Mouse (Mus musculus) midbrain, postnatal 0 days (tissue): ENCODE results near the gene Chd5. TPM values are rescaled to one million over a fixed set of nuclear protein-coding genes. Genes with fewer than 3 reads are reported as not detected.

Experiments used
- ATAC-seq: fragments of 200-750 bp; cut with Nextera tagmentation; 2 replicates; pipeline ENCODE4 v1.8.0; 2017; ENCODE audit warnings: moderate number of reproducible peaks, mild to moderate bottlenecking, moderate TSS enrichment, moderate library complexity; ENCODE audit not compliant: low FRiP score
- DNase-seq: peaks from one replicate; pipeline ENCODE4 v3.0.0-alpha.2; 2015; ENCODE audit warnings: low spot score
- H3K27ac ChIP-seq: fragments of 300-500 bp; sonication (generic); 2 replicates; pipeline ENCODE4 v1.5.1; 2014; ENCODE audit warnings: low read depth, mild to moderate bottlenecking, low read length, mixed read lengths
- H3K27me3 ChIP-seq: fragments of 300-500 bp; sonication (generic); 2 replicates; pipeline ENCODE4 v1.6.1; 2014; ENCODE audit warnings: low read length, control low read depth, mixed read lengths; ENCODE audit not compliant: insufficient read depth
- H3K36me3 ChIP-seq: fragments of 300-500 bp; sonication (generic); 2 replicates; pipeline ENCODE4 v1.6.1; 2014; ENCODE audit warnings: low read length, control low read depth, mixed read lengths; ENCODE audit not compliant: insufficient read depth
- H3K4me1 ChIP-seq: fragments of 300-500 bp; sonication (generic); 2 replicates; pipeline ENCODE4 v1.6.1; 2014; ENCODE audit warnings: mild to moderate bottlenecking, control low read depth, antibody characterized with exemption, low read length, mixed read lengths; ENCODE audit not compliant: insufficient read depth
- H3K4me2 ChIP-seq: fragments of 300-500 bp; sonication (generic); 2 replicates; pipeline ENCODE4 v1.6.1; 2014; ENCODE audit warnings: low read depth, mild to moderate bottlenecking, low read length, mixed read lengths; ENCODE audit not compliant: poor library complexity, severe bottlenecking
- H3K4me3 ChIP-seq: fragments of 300-500 bp; sonication (generic); 2 replicates; pipeline ENCODE4 v1.5.1; 2014; ENCODE audit warnings: low read depth, mild to moderate bottlenecking, low read length, moderate library complexity
- H3K9ac ChIP-seq: fragments of 300-500 bp; sonication (generic); replicated peaks from 2 replicates; pipeline ENCODE4 v1.6.1; 2014; ENCODE audit warnings: mild to moderate bottlenecking, low read length, moderate library complexity, mixed read lengths; ENCODE audit not compliant: poor library complexity, severe bottlenecking
- H3K9me3 ChIP-seq: fragments of 300-500 bp; sonication (generic); 2 replicates; pipeline ENCODE4 v1.6.1; 2016; ENCODE audit warnings: low read length, control low read depth
- CTCF ChIP-seq: IDR thresholded peaks from 2 replicates; pipeline ENCODE4 v1.5.1; 2016; ENCODE audit warnings: antibody characterized with exemption, mild to moderate bottlenecking
- WGBS: fragments of 180-500 bp; shearing (Covaris S2); extraction: QIAGEN DNeasy Blood & Tissue Kit; methylation state at CpG from one replicate; pipeline ENCODE4 v1.1.7; 2014; 5-methylcytosine and 5-hydroxymethylcytosine counted together
- polyA plus RNA-seq: library from polyadenylated mRNA; unstranded; fragments of >200 nt; fragmentation: Nextera tagmentation; extraction: Ambion mirVana; gene quantifications from 2 replicates; pipeline ENCODE4 v1.2.1, GENCODE M21; 2015
- total RNA-seq: library from RNA; depleted of rRNA; stranded (reverse); fragments of >200 nt; gene quantifications from 2 replicates; pipeline ENCODE4 v1.2.3, GENCODE M21; 2014

The Chd5 gene
- total and polyA plus RNA-seq, 2 experiments from 2014 or later, result 95.0 to 107 TPM

- H3K9ac ChIP-seq, result no peak overlapping the region
- no peak overlapping the region for H3K4me3 ChIP-seq
- 75% methylated on average over 6 of the region's 6 CpGs for WGBS
- no peaks in the 10 kb centered on the region for H3K9me3 ChIP-seq
- H3K4me2 ChIP-seq, result no peak overlapping the region
- ATAC-seq (no peak), DNase-seq (no peak)
- H3K27me3 ChIP-seq, result no peaks in the 10 kb centered on the region
- TF ChIP-seq CTCF, result peak; percentile 63
- H3K27ac ChIP-seq, result no peak overlapping the region
- peaks cover 4% of the 10 kb centered on the region for H3K4me1 ChIP-seq
- peaks cover 43% of the 10 kb centered on the region for H3K36me3 ChIP-seq
Observed at GRCm38 (mm10) chr4:152328691-152329090, 9.8 kb upstream of the Chd5 start.

- peak; percentile 65; the same call in 1 of the 2 replicates for ATAC-seq
- no peak overlapping the region for H3K27ac ChIP-seq
- DNase-seq, result peak; percentile 87
- no peaks in the 10 kb centered on the region for H3K27me3 ChIP-seq
- no peaks in the 10 kb centered on the region for H3K9me3 ChIP-seq
- TF ChIP-seq CTCF, result peak; percentile 100
- H3K4me2 ChIP-seq, result no peak overlapping the region
- H3K36me3 ChIP-seq, result peaks cover 46% of the 10 kb centered on the region
- H3K9ac ChIP-seq, result no peak overlapping the region
- 15% methylated on average over 2 of the region's 2 CpGs for WGBS
- H3K4me3 ChIP-seq, result no peak overlapping the region
- H3K4me1 ChIP-seq, result no peaks in the 10 kb centered on the region
Observed at GRCm38 (mm10) chr4:152332952-152333351, 5.5 kb upstream of the Chd5 start.

GRCm38 (mm10) chr4:152333587-152333986, 4.9 kb upstream of the Chd5 start:
- H3K9me3 ChIP-seq, result no peaks in the 10 kb centered on the region
- 89% methylated on average over 12 of the region's 12 CpGs for WGBS
- no peak for ATAC-seq
- H3K27me3 ChIP-seq, result no peaks in the 10 kb centered on the region
- peaks cover 46% of the 10 kb centered on the region for H3K36me3 ChIP-seq
- no peak for TF ChIP-seq CTCF
- no peaks in the 10 kb centered on the region for H3K4me1 ChIP-seq
- DNase-seq, result no peak
- H3K27ac ChIP-seq, result no peak overlapping the region
- no peak overlapping the region for H3K4me3 ChIP-seq
- H3K4me2 ChIP-seq, result no peak overlapping the region
- no peak overlapping the region for H3K9ac ChIP-seq

GRCm38 (mm10) chr4:152337772-152338171, 679 bp upstream of the Chd5 start:
- DNase-seq (no peak), ATAC-seq (no peak)
- 22% methylated on average over 6 of the region's 6 CpGs for WGBS
- H3K9me3 ChIP-seq, result no peaks in the 10 kb centered on the region
- peaks cover 10% of the 10 kb centered on the region; the same call in 1 of the 2 replicates for H3K36me3 ChIP-seq
- peaks cover 18% of the 10 kb centered on the region for H3K4me1 ChIP-seq
- TF ChIP-seq CTCF, result no peak
- no peaks in the 10 kb centered on the region for H3K27me3 ChIP-seq
- no peak overlapping the region for H3K9ac ChIP-seq
- peak overlapping the region; percentile 38; the same call in 1 of the 2 replicates for H3K27ac ChIP-seq
- no peak overlapping the region for H3K4me2 ChIP-seq
- H3K4me3 ChIP-seq, result no peak overlapping the region

- Histone ChIP-seq H3K9me3 (no peaks in the 10 kb centered on the region), H3K27me3 (no peaks in the 10 kb centered on the region), H3K9ac (peak overlapping the region; percentile 93), H3K36me3 (0 out of 2 replicates have a peak, but pooled peaks cover 2% of the 10 kb centered on the region), H3K4me1 (peaks cover 18% of the 10 kb centered on the region), H3K4me3 (peak overlapping the region; percentile 82), H3K27ac (peak overlapping the region; percentile 86), H3K4me2 (peak overlapping the region; percentile 95)
- DNase-seq (no peak), ATAC-seq (peak; percentile 17; the same call in 1 of the 2 replicates)
- WGBS, result 1% methylated on average over 16 of the region's 26 CpGs
- TF ChIP-seq CTCF, result no peak
Observed at GRCm38 (mm10) chr4:152339293-152339790, 891 bp downstream of the Chd5 start.

- Histone ChIP-seq H3K4me1 (peaks cover 21% of the 10 kb centered on the region), H3K4me3 (peak overlapping the region; percentile 15), H3K9ac (peak overlapping the region; percentile 93; the same call in 1 of the 2 replicates), H3K27ac (no peak overlapping the region), H3K4me2 (peak overlapping the region; percentile 95), H3K9me3 (no peaks in the 10 kb centered on the region), H3K27me3 (no peaks in the 10 kb centered on the region), H3K36me3 (no peaks in the 10 kb centered on the region)
- TF ChIP-seq CTCF, result no peak
- DNase-seq (no peak), ATAC-seq (no peak)
- 37% methylated on average over 15 of the region's 15 CpGs for WGBS
Observed at GRCm38 (mm10) chr4:152340584-152341284, 2.3 kb downstream of the Chd5 start.
